Mouse (Mus musculus): ENCODE measurements at regions not wholly inside any gene's neighbourhood (a gene's known extent, or its start where the extent isn't known, plus 50 kb on each side); places are given as distances from the start of the nearest gene placed in this dataset.

DNA sequence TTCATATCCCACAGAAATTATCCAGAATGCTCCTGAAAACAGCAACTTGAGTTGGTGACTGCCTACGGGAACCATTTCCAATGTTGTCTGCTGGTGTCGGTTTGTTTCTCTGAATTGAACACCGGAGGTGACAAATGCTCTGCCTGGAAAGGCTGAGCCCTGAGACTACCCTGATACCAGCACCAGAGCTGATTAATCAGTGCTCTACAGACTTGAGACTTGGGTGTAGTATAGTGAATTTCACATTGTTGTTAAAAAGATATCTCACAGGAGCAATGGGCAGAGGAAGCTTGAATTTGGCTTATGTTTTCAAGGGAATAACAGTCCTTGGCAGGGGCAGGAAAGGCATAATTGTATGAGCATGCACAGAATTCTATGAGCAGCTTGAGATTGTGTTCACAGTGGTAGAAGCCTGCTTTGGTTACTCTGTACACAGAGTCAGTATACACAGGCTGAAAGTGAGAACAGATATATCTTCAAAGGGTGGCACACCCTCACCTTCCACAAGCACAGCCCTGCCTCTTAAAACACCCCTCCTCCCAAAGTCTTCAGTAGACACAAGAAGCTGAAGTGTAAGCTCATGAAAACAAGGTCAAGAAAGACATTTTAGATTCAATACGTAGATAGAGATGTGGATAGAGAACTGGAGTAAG, 447.1 kb downstream of the Meis1 start:
- no peak for TF ChIP-seq GATA1 (IDR thresholded peaks at IDR 0.05; ENCODE audit: borderline replicate concordance, low read length)
- TF ChIP-seq FLI1 (IDR thresholded peaks at IDR 0.05; ENCODE audit: low read length): no peak

Data from megakaryocyte, embryonic 14.5 days (primary cell).